Mouse (Mus musculus) embryonic facial prominence, embryonic 15.5 days (tissue): ENCODE data around the gene Smpd4. TPM values are rescaled to one million over a fixed set of nuclear protein-coding genes. Genes with fewer than 3 reads are reported as not detected.

Experiments
- ATAC-seq: fragments of 200-750 bp; cut with Nextera tagmentation; 2 replicates; pipeline ENCODE4 v1.8.0; 2017; ENCODE audit warnings: low read depth, moderate TSS enrichment; ENCODE audit not compliant: insufficient number of reproducible peaks, low FRiP score, low TSS enrichment
- H3K27ac ChIP-seq: fragments of 300-500 bp; sonication (generic); replicated peaks from 2 replicates; pipeline ENCODE4 v1.5.1; 2015; ENCODE audit warnings: mild to moderate bottlenecking, inconsistent platforms
- H3K27me3 ChIP-seq: fragments of 300-500 bp; sonication (generic); 2 replicates; pipeline ENCODE4 v1.6.1; 2015; ENCODE audit warnings: inconsistent platforms
- H3K36me3 ChIP-seq: fragments of 300-500 bp; sonication (generic); 2 replicates; pipeline ENCODE4 v1.6.1; 2015; ENCODE audit warnings: mild to moderate bottlenecking, inconsistent platforms
- H3K4me1 ChIP-seq: fragments of 300-500 bp; sonication (generic); 2 replicates; pipeline ENCODE4 v1.6.1; 2015; ENCODE audit warnings: inconsistent platforms
- H3K4me2 ChIP-seq: fragments of 300-500 bp; sonication (generic); replicated peaks from 2 replicates; pipeline ENCODE4 v1.6.1; 2015; ENCODE audit warnings: mild to moderate bottlenecking, inconsistent platforms
- H3K4me3 ChIP-seq: fragments of 300-500 bp; sonication (generic); replicated peaks from 2 replicates; pipeline ENCODE4 v1.5.1; 2015; ENCODE audit warnings: mild to moderate bottlenecking, inconsistent platforms
- H3K9ac ChIP-seq: fragments of 300-500 bp; sonication (generic); 2 replicates; pipeline ENCODE4 v1.6.1; 2015; ENCODE audit warnings: inconsistent platforms
- H3K9me3 ChIP-seq: fragments of 300-500 bp; sonication (generic); replicated peaks from 2 replicates; pipeline ENCODE4 v1.6.1; 2016; ENCODE audit warnings: inconsistent platforms
- WGBS: fragments of 180-500 bp; shearing (Covaris S2); methylation state at CpG from one replicate; pipeline ENCODE4 v1.1.7; 2015; 5-methylcytosine and 5-hydroxymethylcytosine counted together
- polyA plus RNA-seq: library from polyadenylated mRNA; unstranded; fragments of >200 nt; fragmentation: Nextera tagmentation; extraction: Ambion mirVana; gene quantifications from 2 replicates; pipeline ENCODE4 v1.2.1, GENCODE M21; 2015

Gene Smpd4
- polyA plus RNA-seq, 1 experiment from 2014 or later = 32.5 TPM

DNA sequence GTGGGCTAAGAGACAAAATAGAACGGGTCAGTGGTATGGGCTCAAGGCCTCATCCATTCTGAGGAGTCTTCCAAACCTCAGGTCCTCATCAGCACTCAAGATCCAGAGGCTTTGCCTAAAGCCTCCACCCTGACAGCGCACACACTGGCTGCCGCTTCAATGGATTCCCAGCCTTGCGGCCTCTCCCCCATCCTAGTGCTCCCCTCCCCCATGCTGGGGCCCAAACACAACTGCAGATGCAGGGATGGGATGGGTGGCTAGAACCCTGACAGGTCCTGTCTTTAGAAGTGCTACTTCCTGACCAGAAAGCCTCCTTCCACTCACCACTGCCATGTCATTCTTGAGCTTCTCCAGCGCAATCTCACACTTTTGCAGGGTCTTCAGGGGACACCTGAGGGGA, 34.4 kb downstream of the Smpd4 start:
- 88% methylated on average over 5 of the region's 5 CpGs for WGBS
- Histone ChIP-seq H3K9me3 (no peaks in the 10 kb centered on the region), H3K4me1 (no peaks in the 10 kb centered on the region), H3K9ac (no peak overlapping the region), H3K36me3 (peaks cover 89% of the 10 kb centered on the region), H3K27me3 (no peaks in the 10 kb centered on the region), H3K4me3 (no peak overlapping the region), H3K4me2 (no peak overlapping the region), H3K27ac (no peak overlapping the region)
- ATAC-seq = no peak

GRCm38 (mm10) chr16:17654188-17654795, 35.1 kb downstream of the Smpd4 start:
- 89% methylated on average over 4 of the region's 4 CpGs for WGBS
- Histone ChIP-seq H3K4me2 (no peak overlapping the region), H3K9me3 (no peaks in the 10 kb centered on the region), H3K27me3 (no peaks in the 10 kb centered on the region), H3K36me3 (peaks cover 85% of the 10 kb centered on the region), H3K4me1 (no peaks in the 10 kb centered on the region), H3K27ac (no peak overlapping the region), H3K4me3 (no peak overlapping the region), H3K9ac (no peak overlapping the region)
- no peak for ATAC-seq

- Histone ChIP-seq H3K9ac (no peak overlapping the region), H3K27ac (no peak overlapping the region), H3K4me3 (no peak overlapping the region), H3K36me3 (peaks cover 83% of the 10 kb centered on the region), H3K27me3 (no peaks in the 10 kb centered on the region), H3K4me2 (no peak overlapping the region), H3K9me3 (no peaks in the 10 kb centered on the region), H3K4me1 (no peaks in the 10 kb centered on the region)
- peak; percentile 26; the same call in 1 of the 2 replicates for ATAC-seq
- 83% methylated on average over 5 of the region's 5 CpGs for WGBS
Observed at GRCm38 (mm10) chr16:17656212-17656871, 37.2 kb downstream of the Smpd4 start.

DNA sequence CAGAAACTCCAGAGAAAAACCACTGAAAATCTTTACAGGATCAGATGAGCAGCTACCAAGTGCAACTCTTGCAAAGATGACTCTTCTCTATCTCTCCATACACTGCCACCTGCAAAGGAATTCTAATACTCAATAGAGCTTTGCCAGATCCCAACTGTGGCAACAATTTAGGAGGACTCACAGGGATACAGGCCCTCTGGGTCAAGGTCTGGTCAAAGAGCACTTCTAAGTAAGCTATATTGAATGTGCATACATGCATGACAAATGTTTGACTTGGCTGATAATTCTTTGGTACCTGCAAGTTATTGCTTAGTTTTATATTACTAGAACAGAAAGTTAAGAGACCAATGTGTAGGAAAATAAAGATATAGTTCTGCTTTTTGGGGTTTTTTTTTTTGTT, 46.4 kb downstream of the Smpd4 start:
- Histone ChIP-seq H3K9ac (no peak overlapping the region), H3K4me1 (no peaks in the 10 kb centered on the region), H3K4me2 (no peak overlapping the region), H3K4me3 (no peak overlapping the region), H3K9me3 (no peaks in the 10 kb centered on the region), H3K27ac (no peak overlapping the region), H3K36me3 (peaks cover 77% of the 10 kb centered on the region), H3K27me3 (no peaks in the 10 kb centered on the region)
- no peak for ATAC-seq

GRCm38 (mm10) chr16:17669886-17670285, 50.7 kb downstream of the Smpd4 start:
- H3K36me3 ChIP-seq = peaks cover 84% of the 10 kb centered on the region
- no peaks in the 10 kb centered on the region for H3K27me3 ChIP-seq
- H3K9ac ChIP-seq = no peak overlapping the region
- no peak for ATAC-seq
- H3K4me3 ChIP-seq = no peak overlapping the region
- H3K4me1 ChIP-seq = no peaks in the 10 kb centered on the region
- no peak overlapping the region for H3K4me2 ChIP-seq
- H3K9me3 ChIP-seq = no peaks in the 10 kb centered on the region
- H3K27ac ChIP-seq = no peak overlapping the region

Other genes with a start within 250 kb of the Smpd4 start
- 17.0 and 17.9 TPM in 2 replicates for gene Snap29, start 213.4 kb upstream of the Smpd4 start, polyA plus RNA-seq
- 29.4 and 29.5 TPM in 2 replicates for gene Pi4ka, start 213.0 kb upstream of the Smpd4 start, polyA plus RNA-seq
- 73.1 and 74.1 TPM in 2 replicates for gene Crkl, start 167.4 kb upstream of the Smpd4 start, polyA plus RNA-seq
- gene Aifm3, start 129.7 kb upstream of the Smpd4 start, polyA plus RNA-seq = 2.1 and 4.3 TPM in 2 replicates
- gene Lztr1, start 110.7 kb upstream of the Smpd4 start, polyA plus RNA-seq = 89.9 and 91.4 TPM in 2 replicates
- gene Thap7, start 88.2 kb upstream of the Smpd4 start, polyA plus RNA-seq = 65.4 and 69.5 TPM in 2 replicates
- 3.1 and 7.8 TPM in 2 replicates for gene Lrrc74b, start 58.1 kb upstream of the Smpd4 start, polyA plus RNA-seq
- gene P2rx6, start 57.5 kb upstream of the Smpd4 start, polyA plus RNA-seq = 0.70 and 0.99 TPM in 2 replicates
- 8.6 and 9.4 TPM in 2 replicates for gene Slc7a4, start 36.1 kb upstream of the Smpd4 start, polyA plus RNA-seq
- 15.4 and 15.9 TPM in 2 replicates for gene Ccdc74a, start 27.1 kb downstream of the Smpd4 start, polyA plus RNA-seq
- gene Med15, start 113.5 kb downstream of the Smpd4 start, polyA plus RNA-seq = 45.9 and 54.6 TPM in 2 replicates
- 91.5 and 93.4 TPM in 2 replicates for gene Klhl22, start 140.3 kb downstream of the Smpd4 start, polyA plus RNA-seq
- 40.7 and 43.4 TPM in 2 replicates for gene Scarf2, start 177.9 kb downstream of the Smpd4 start, polyA plus RNA-seq
- gene B830017H08Rik, start 213.8 kb downstream of the Smpd4 start, polyA plus RNA-seq = 0.30 and 0.52 TPM in 2 replicates
- gene Car15, start 219.0 kb downstream of the Smpd4 start, polyA plus RNA-seq = 2.8 and 3.9 TPM in 2 replicates